Mouse (Mus musculus): ENCODE data around the gene Gpc4. TPM values are rescaled to one million over a fixed set of nuclear protein-coding genes. Genes with fewer than 3 reads are reported as not detected.

Gene Gpc4
- polyA plus RNA-seq, 1 experiment from 2014 or later = 19.7 TPM

DNA sequence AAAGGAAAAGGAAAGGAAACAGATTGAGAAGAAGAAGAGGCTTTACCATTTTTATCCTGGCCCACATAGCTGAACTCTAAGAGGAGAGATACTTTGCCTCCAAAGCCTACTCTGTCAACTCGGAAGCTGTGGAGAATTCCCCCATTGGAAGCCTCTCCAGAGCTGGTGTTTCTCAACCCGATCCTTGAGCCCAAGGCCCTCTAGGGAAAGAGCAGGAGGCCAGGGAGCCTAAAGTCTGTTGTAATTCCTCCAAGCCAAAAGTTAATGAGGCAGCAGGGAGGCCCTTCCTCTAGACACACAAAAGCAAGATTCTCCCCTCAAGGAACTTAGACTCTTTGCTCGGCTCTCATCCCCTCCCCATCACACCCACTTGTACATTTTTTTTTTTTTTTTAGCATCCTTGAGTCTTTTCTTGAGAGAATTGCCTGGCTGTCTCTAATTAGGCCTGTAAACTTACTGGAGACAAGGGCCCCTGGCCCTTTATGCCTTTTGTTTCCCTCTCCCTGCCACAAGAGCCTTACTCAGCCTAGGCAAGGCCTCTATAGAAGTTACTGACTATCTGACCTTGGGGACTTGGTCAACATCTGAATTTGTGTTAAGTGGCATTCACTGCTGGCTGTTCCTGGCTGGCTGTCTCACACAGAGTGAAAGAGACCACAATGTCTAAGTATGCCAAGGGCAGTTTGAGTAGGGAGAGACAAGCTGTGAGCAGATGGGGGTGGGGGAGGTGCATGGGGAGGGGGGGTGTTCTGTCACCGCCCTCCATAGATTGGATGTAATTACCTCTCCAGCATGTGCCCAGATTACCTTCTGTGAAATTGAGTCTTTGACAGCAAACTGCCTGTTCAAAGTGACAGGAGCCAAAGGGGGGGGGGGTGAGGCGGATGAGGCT, 18.7 kb upstream of the Gpc4 start:
- Histone ChIP-seq H3K4me1 (ENCODE audit: insufficient read depth) (no peaks in the 10 kb centered on the region), H3K36me3 (replicated peaks; ENCODE audit: insufficient read depth, low read length) (no peaks in the 10 kb centered on the region), H3K9ac (replicated peaks) (no peak overlapping the region), H3K27ac (ENCODE audit: low read depth) (no peak overlapping the region), H3K27me3 (ENCODE audit: insufficient read depth, low read length) (no peaks in the 10 kb centered on the region), H3K4me2 (ENCODE audit: low read depth, low read length) (no peak overlapping the region), H3K9me3 (ENCODE audit: low read length) (no peaks in the 10 kb centered on the region), H3K4me3 (ENCODE audit: low read depth, low read length) (no peak overlapping the region)
- 66% methylated on average over 5 of the region's 5 CpGs for WGBS (ENCODE audit: insufficient replicate concordance)
- no peak for TF ChIP-seq EP300 (IDR thresholded peaks at IDR 0.05; ENCODE audit: low read depth)
- TF ChIP-seq CTCF (IDR thresholded peaks at IDR 0.05; ENCODE audit: low read depth) = no peak
- ATAC-seq (no peak), DNase-seq (no peak)

DNA sequence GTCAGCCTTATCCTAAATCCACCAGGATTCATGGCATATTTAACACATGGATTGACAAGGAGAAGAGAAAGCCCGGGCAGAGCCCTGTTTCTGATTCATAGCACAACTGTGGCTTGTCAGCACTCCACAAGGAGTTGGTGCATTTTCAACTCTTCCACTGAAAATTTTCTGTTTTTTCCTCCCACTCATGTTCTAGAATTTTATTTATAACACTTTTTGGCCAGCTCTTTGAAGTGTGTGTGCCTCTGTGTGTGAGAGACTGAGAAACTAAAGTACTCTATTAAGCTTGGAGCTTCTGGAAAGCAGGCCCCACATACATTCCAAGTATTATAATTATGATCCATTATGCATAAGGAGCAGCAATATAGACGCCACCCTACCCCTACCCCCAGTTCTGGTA, 16.3 kb upstream of the Gpc4 start:
- Histone ChIP-seq H3K36me3 (replicated peaks; ENCODE audit: insufficient read depth, low read length) (no peaks in the 10 kb centered on the region), H3K27me3 (ENCODE audit: insufficient read depth, low read length) (no peaks in the 10 kb centered on the region), H3K27ac (ENCODE audit: low read depth) (no peak overlapping the region), H3K9ac (replicated peaks) (no peak overlapping the region), H3K4me1 (ENCODE audit: insufficient read depth) (no peaks in the 10 kb centered on the region), H3K4me3 (ENCODE audit: low read depth, low read length) (no peak overlapping the region), H3K9me3 (ENCODE audit: low read length) (no peaks in the 10 kb centered on the region), H3K4me2 (ENCODE audit: low read depth, low read length) (no peak overlapping the region)
- no peak for ATAC-seq
- 67% methylated on average over 2 of the region's 2 CpGs for WGBS (ENCODE audit: insufficient replicate concordance)
- TF ChIP-seq CTCF (IDR thresholded peaks at IDR 0.05; ENCODE audit: low read depth) = no peak
- TF ChIP-seq EP300 (IDR thresholded peaks at IDR 0.05; ENCODE audit: low read depth) = no peak
- no peak for DNase-seq

DNA sequence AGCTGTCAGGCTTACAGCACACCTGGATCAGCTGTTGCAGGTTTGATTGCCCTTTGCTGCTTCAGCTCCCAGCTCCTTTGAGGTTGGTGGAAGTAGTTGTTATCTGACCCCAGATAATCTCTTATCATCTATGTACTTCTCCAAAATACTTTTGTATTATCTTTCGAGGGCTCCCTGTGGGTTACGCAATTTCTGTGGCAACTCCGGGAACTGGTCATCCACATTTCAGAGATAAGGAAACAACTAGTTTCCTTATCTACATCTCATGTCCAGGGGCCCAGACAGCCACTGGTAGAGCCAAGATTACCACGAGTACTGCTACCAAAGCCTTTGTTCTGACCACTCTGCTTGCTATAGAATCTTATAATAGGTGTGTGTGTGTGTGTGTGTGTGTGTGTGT, 12.0 kb upstream of the Gpc4 start:
- TF ChIP-seq CTCF (IDR thresholded peaks at IDR 0.05; ENCODE audit: low read depth) = no peak
- no peak for TF ChIP-seq EP300 (IDR thresholded peaks at IDR 0.05; ENCODE audit: low read depth)
- H3K9me3 ChIP-seq (ENCODE audit: low read length) = no peaks in the 10 kb centered on the region
- 29% methylated on average over 4 of the region's 4 CpGs for WGBS (ENCODE audit: insufficient replicate concordance)
- H3K9ac ChIP-seq (replicated peaks) = no peak overlapping the region
- H3K4me3 ChIP-seq (ENCODE audit: low read depth, low read length) = no peak overlapping the region
- DNase-seq (no peak), ATAC-seq (no peak)
- no peaks in the 10 kb centered on the region for H3K27me3 ChIP-seq (ENCODE audit: insufficient read depth, low read length)
- no peak overlapping the region for H3K27ac ChIP-seq (ENCODE audit: low read depth)
- no peaks in the 10 kb centered on the region for H3K36me3 ChIP-seq (replicated peaks; ENCODE audit: insufficient read depth, low read length)
- H3K4me2 ChIP-seq (ENCODE audit: low read depth, low read length) = no peak overlapping the region
- H3K4me1 ChIP-seq (ENCODE audit: insufficient read depth) = no peaks in the 10 kb centered on the region

DNA sequence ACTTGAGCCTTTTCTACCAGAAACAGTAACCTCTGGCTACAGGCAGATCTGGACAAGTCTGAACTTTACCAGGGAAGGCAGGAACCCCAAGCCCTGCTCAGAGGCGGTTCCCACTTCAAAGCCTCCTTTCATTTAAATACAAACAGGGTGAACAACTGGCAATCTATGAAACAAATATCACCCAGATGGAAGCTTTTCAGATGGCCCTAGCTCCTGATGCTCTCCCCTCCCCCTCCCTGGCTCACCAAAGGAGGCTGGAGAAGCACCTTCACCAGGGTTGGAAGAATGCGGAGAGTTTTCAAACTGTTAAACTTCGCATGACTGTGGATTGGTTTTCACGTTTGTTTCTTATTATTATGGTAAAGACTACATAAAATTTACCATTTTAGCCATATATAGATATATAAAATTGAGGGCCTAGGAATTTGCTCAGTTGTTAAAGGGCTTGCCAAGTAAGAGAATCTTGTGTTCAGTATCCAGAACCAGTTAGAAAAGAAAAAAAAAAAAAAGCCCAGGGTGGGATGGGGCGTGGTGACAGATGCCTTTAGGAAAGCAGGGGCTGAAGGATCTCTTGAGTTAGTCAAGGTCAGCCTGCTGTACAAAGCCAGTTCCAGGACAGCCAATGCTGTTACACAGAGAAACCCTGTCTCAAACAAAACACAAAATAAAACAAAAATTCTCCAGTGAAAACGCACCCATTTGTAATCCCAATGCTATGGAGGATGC, 2.6 kb upstream of the Gpc4 start:
- Histone ChIP-seq H3K4me2 (ENCODE audit: low read depth, low read length) (no peak overlapping the region), H3K9me3 (ENCODE audit: low read length) (no peaks in the 10 kb centered on the region), H3K36me3 (replicated peaks; ENCODE audit: insufficient read depth, low read length) (no peaks in the 10 kb centered on the region), H3K27me3 (ENCODE audit: insufficient read depth, low read length) (peaks cover 21% of the 10 kb centered on the region; the same call in 1 of the 2 replicates), H3K4me3 (ENCODE audit: low read depth, low read length) (no peak overlapping the region), H3K9ac (replicated peaks) (no peak overlapping the region), H3K27ac (ENCODE audit: low read depth) (no peak overlapping the region), H3K4me1 (ENCODE audit: insufficient read depth) (no peaks in the 10 kb centered on the region)
- ATAC-seq (no peak), DNase-seq (no peak)
- 61% methylated on average over 6 of the region's 6 CpGs for WGBS (ENCODE audit: insufficient replicate concordance)
- TF ChIP-seq CTCF (IDR thresholded peaks at IDR 0.05; ENCODE audit: low read depth) (no peak), EP300 (IDR thresholded peaks at IDR 0.05; ENCODE audit: low read depth) (no peak)

DNA sequence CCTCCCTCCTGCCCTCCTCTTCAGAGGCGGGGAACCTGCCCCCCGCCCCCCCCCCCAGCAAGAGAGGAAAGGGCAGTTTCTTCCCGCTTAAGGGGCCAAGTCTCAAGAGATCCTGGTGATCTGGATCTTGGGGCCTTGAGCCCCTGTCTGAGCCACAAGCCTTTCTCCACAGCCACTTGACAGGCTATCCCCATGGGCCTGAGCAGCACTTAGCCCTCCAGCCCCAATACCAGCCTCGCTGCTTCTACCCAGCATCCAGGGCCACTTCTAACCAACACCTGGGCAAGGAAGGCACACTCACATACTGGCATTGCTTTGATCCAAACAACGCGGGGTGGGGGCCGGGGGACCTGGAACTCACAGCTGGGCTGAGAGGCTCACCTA, 495 bp upstream of the Gpc4 start:
- Histone ChIP-seq H3K27ac (ENCODE audit: low read depth) (no peak overlapping the region), H3K36me3 (replicated peaks; ENCODE audit: insufficient read depth, low read length) (no peaks in the 10 kb centered on the region), H3K4me3 (ENCODE audit: low read depth, low read length) (peak overlapping the region; percentile 63), H3K4me2 (ENCODE audit: low read depth, low read length) (peak overlapping the region; percentile 78), H3K4me1 (ENCODE audit: insufficient read depth) (no peaks in the 10 kb centered on the region), H3K9ac (replicated peaks) (no peak overlapping the region), H3K9me3 (ENCODE audit: low read length) (no peaks in the 10 kb centered on the region), H3K27me3 (ENCODE audit: insufficient read depth, low read length) (peaks cover 26% of the 10 kb centered on the region; the same call in 1 of the 2 replicates)
- TF ChIP-seq CTCF (IDR thresholded peaks at IDR 0.05; ENCODE audit: low read depth) = no peak
- TF ChIP-seq EP300 (IDR thresholded peaks at IDR 0.05; ENCODE audit: low read depth) = no peak
- DNase-seq = no peak
- no peak; the same call in 1 of the 2 replicates for ATAC-seq
- 36% methylated on average over 5 of the region's 7 CpGs for WGBS (ENCODE audit: insufficient replicate concordance)

DNA sequence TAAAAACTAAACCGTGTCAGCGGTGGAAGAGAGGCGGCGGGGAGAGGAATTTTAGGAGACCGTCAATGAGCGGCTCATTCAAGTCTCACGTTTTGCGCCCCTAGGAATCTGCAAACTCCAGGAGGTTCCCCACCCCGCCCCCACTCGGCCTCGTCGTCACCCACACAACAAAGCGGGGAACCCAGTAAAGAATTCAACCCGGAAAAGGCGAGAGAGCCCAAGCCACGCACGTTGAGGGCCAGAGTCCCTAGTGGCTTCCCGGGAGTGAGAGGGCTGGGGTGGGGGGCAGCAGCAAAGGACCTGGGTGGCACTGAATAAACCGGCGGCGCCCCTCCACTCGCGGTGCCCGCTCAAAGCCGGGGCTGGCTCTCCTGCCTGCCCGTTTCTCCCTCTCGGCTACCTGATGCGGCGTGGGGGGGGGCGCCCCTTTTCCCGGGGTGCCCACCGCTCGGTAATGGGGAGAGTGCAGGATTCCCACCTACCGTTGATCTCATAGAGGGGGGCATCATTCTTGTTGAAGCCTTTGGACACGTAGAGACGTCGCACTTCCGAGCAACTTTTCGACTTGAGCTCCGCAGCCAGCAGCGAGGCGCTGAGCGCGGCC, 816 bp downstream of the Gpc4 start:
- H3K4me2 ChIP-seq (ENCODE audit: low read depth, low read length) = peak overlapping the region; percentile 78
- no peak overlapping the region; the same call in 1 of the 2 replicates for H3K27ac ChIP-seq (ENCODE audit: low read depth)
- 20% methylated on average over 35 of the region's 44 CpGs for WGBS (ENCODE audit: insufficient replicate concordance)
- H3K9ac ChIP-seq (replicated peaks) = peak overlapping the region; percentile 63
- H3K27me3 ChIP-seq (ENCODE audit: insufficient read depth, low read length) = peaks cover 26% of the 10 kb centered on the region; the same call in 1 of the 2 replicates
- no peak for TF ChIP-seq CTCF (IDR thresholded peaks at IDR 0.05; ENCODE audit: low read depth)
- H3K9me3 ChIP-seq (ENCODE audit: low read length) = no peaks in the 10 kb centered on the region
- ATAC-seq (no peak), DNase-seq (peak; percentile 33)
- peak overlapping the region; percentile 63 for H3K4me3 ChIP-seq (ENCODE audit: low read depth, low read length)
- H3K36me3 ChIP-seq (replicated peaks; ENCODE audit: insufficient read depth, low read length) = no peaks in the 10 kb centered on the region
- H3K4me1 ChIP-seq (ENCODE audit: insufficient read depth) = no peaks in the 10 kb centered on the region

Data from liver, postnatal 0 days (tissue).